ENCODE assay signal across 8 mouse cellular contexts in genomic region chr5:8045855-8046254, GRCm38 (mm10). TPM values are rescaled to one million over a fixed set of nuclear protein-coding genes. Genes with fewer than 3 reads are reported as not detected.
DNase-seq lines count a peak whose midpoint lies in the region; ATAC-seq and TF ChIP-seq lines count a peak whose summit lies in the region.

Gene Sri (plus strand): TSS chr5:8046078.

- WGBS in kidney, adult 2 months: 29% methylated on average over 6 of the region's 6 CpGs
- WGBS in liver, embryonic 13.5 days (ENCODE audit: insufficient replicate concordance): 67% methylated on average over 6 of the region's 6 CpGs
- 87% methylated on average over 6 of the region's 6 CpGs for WGBS in olfactory bulb, adult 2 months

- no peaks in the 10 kb centered on the region for H3K27me3 ChIP-seq in kidney, adult 2 months (replicated peaks; ENCODE audit: control insufficient read depth, insufficient read depth, low read length)
- H3K27me3 ChIP-seq in liver, embryonic 13.5 days: no peaks in the 10 kb centered on the region

- no peak within 1 kb of the TSS for H3K4me2 ChIP-seq in liver, embryonic 13.5 days

- no peak within 1 kb of the TSS for H3K9ac ChIP-seq in liver, embryonic 13.5 days

- DNase-seq in adrenal gland, adult 2 months: no peak
- no peak for DNase-seq in heart, adult 8-10 months (ENCODE audit: low spot score)
- DNase-seq in kidney, adult 2 months: peak; percentile 86
- DNase-seq in liver, embryonic 13.5 days: no peak
- DNase-seq in cerebellum, adult 11 months: no peak
- DNase-seq in spleen, postnatal 14 days (ENCODE audit: low spot score in 2 of 2): no peak

- peak within 1 kb of the TSS; percentile 73; the same call in 1 of the 2 replicates for H3K27ac ChIP-seq in kidney, adult 2 months (ENCODE audit: insufficient read depth, low read depth, low read length)
- H3K27ac ChIP-seq in liver, embryonic 13.5 days: no peak within 1 kb of the TSS
- no peak within 1 kb of the TSS for H3K27ac ChIP-seq in olfactory bulb, adult 2 months (ENCODE audit: insufficient read depth, low read depth, low read length)

- no peak for ATAC-seq in common myeloid progenitor, adult 5-6 weeks (replicated peaks; ENCODE audit: low read depth, poor library complexity, severe bottlenecking)
- ATAC-seq in liver, embryonic 13.5 days (ENCODE audit: low read depth): no peak

- no peaks in the 10 kb centered on the region for H3K9me3 ChIP-seq in liver, embryonic 13.5 days (replicated peaks)

- H3K4me1 ChIP-seq in kidney, adult 2 months (ENCODE audit: control insufficient read depth, insufficient read depth, low read length): peaks cover 10% of the 10 kb centered on the region; the same call in 1 of the 2 replicates
- H3K4me1 ChIP-seq in liver, embryonic 13.5 days (replicated peaks): 0 out of 2 replicates have a peak, but pooled peaks cover 3% of the 10 kb centered on the region
- H3K4me1 ChIP-seq in olfactory bulb, adult 2 months (ENCODE audit: control insufficient read depth, insufficient read depth, low read length): no peaks in the 10 kb centered on the region

- no peak for TF ChIP-seq CTCF in kidney, adult 2 months (conservative IDR thresholded peaks at IDR 0.05; ENCODE audit: insufficient read depth, insufficient read length, low read depth, low read length)
- TF ChIP-seq CTCF in olfactory bulb, adult 2 months (IDR thresholded peaks at IDR 0.05; ENCODE audit: insufficient read depth, low read depth, low read length): no peak

- TF ChIP-seq POLR2A in kidney, adult 2 months (IDR thresholded peaks at IDR 0.05; ENCODE audit: low read depth, low read length): no peak
- no peak for TF ChIP-seq POLR2A in olfactory bulb, adult 2 months (IDR thresholded peaks at IDR 0.05; ENCODE audit: insufficient read depth, low read depth, low read length)

- H3K36me3 ChIP-seq in kidney, adult 2 months (ENCODE audit: control insufficient read depth, insufficient read depth, low read length): no peaks in the 10 kb centered on the region
- no peaks in the 10 kb centered on the region for H3K36me3 ChIP-seq in liver, embryonic 13.5 days

- H3K4me3 ChIP-seq in kidney, adult 2 months (ENCODE audit: insufficient read depth, low read depth, low read length): no peak within 1 kb of the TSS
- no peak within 1 kb of the TSS for H3K4me3 ChIP-seq in liver, embryonic 13.5 days (replicated peaks)
- no peak within 1 kb of the TSS for H3K4me3 ChIP-seq in olfactory bulb, adult 2 months (ENCODE audit: insufficient read depth, low read depth, low read length)

RNA-seq across cellular contexts. Expression of gene Sri, which starts in this region (rescaled TPM):
- total RNA-seq in adrenal gland, adult 2 months (2021): 10 to 100 TPM; 76.2 to 98.8 TPM
- 47.4 and 48.1 TPM in 2 replicates for polyA plus RNA-seq in adrenal gland, adult 2 months (2012; rRNA removed)
- 103 and 114 TPM in 2 replicates for total RNA-seq in common myeloid progenitor, adult 5-6 weeks (2017)
- 10 to 100 TPM; 68.6 to 86.7 (median 75.1) TPM for total RNA-seq in heart, adult 8-10 months (2022)
- 248 and 288 TPM in 2 replicates for polyA plus RNA-seq in kidney, adult 2 months (2012; rRNA removed)
- 214 and 226 TPM in 2 replicates for polyA plus RNA-seq in liver, embryonic 13.5 days (2015; fragmentation: Nextera tagmentation; extraction: Ambion mirVana)
- polyA plus RNA-seq in olfactory bulb, adult 2 months (2012; ENCODE audit: insufficient read depth, insufficient read length, low replicate concordance, missing spikeins): 205 TPM in 1 of 2 replicates, not detected in the other
